Mouse (Mus musculus) kidney, postnatal 4 days (tissue): ENCODE data around the gene Atf6b.
A peak's percentile ranks its signal among the peaks of the same experiment; 100 is the strongest.

ENCODE experiments used
- DNase-seq, 2 experiments: peaks; one replicate each; pipeline ENCODE4 v3.0.0; 2021; ENCODE audit warnings: mixed read lengths in 2 of 2

Gene Atf6b

GRCm38 (mm10) chr17:34646906-34647787 lies at the start of gene Atf6b:
Gene Atf6b, plus strand, starts transcription at chr17:34647146.
- DNase-seq, result peak; percentile 94 to 97

GRCm38 (mm10) chr17:34597566-34598095 lies 49.3 kb upstream of the Atf6b start, which contains the start of gene Ager:
Gene Ager, plus strand, starts transcription at chr17:34597862.
- DNase-seq, result peak in 1 of 2 experiments; percentile 35

GRCm38 (mm10) chr17:34599891-34600290 lies 47.1 kb upstream of the Atf6b start:
- DNase-seq, result no peak

- DNase-seq, result no peak
Observed at GRCm38 (mm10) chr17:34601796-34602195, 45.1 kb upstream of the Atf6b start.

GRCm38 (mm10) chr17:34603375-34604060 lies 43.4 kb upstream of the Atf6b start, which contains the start of gene Rnf5:
Gene Rnf5, minus strand, starts transcription at chr17:34603690.
- DNase-seq, result peak; percentile 98 to 99

- DNase-seq, result peak; percentile 98 to 99
Observed at GRCm38 (mm10) chr17:34604061-34604508, 42.9 kb upstream of the Atf6b start, which contains the start of gene Agpat1. Gene Agpat1, plus strand, starts transcription at chr17:34604262.

- peak; percentile 34 to 50 for DNase-seq
Observed at GRCm38 (mm10) chr17:34604511-34605237, 42.3 kb upstream of the Atf6b start.

GRCm38 (mm10) chr17:34605609-34606008 lies 41.3 kb upstream of the Atf6b start:
- peak; percentile 99 for DNase-seq

- peak in 1 of 2 experiments; percentile 51 for DNase-seq
Observed at GRCm38 (mm10) chr17:34606186-34607039, 40.5 kb upstream of the Atf6b start.

GRCm38 (mm10) chr17:34607997-34608396 lies 38.9 kb upstream of the Atf6b start:
- DNase-seq, result peak in 1 of 2 experiments; percentile 55

- no peak for DNase-seq
Observed at GRCm38 (mm10) chr17:34611050-34611449, 35.9 kb upstream of the Atf6b start.

- no peak for DNase-seq
Observed at GRCm38 (mm10) chr17:34613054-34613645, 33.8 kb upstream of the Atf6b start.

- DNase-seq, result no peak
Observed at GRCm38 (mm10) chr17:34613830-34614229, 33.1 kb upstream of the Atf6b start.

- DNase-seq, result no peak
Observed at GRCm38 (mm10) chr17:34615871-34616270, 31.1 kb upstream of the Atf6b start, which contains the start of gene Egfl8. Gene Egfl8, minus strand, starts transcription at chr17:34615971.

GRCm38 (mm10) chr17:34618999-34619398 lies 27.9 kb upstream of the Atf6b start:
- DNase-seq, result peak; percentile 80 to 83

GRCm38 (mm10) chr17:34621006-34621405 lies 25.9 kb upstream of the Atf6b start:
- DNase-seq, result no peak

GRCm38 (mm10) chr17:34623161-34623560 lies 23.8 kb upstream of the Atf6b start:
- no peak for DNase-seq

- no peak for DNase-seq
Observed at GRCm38 (mm10) chr17:34624981-34625380, 22.0 kb upstream of the Atf6b start.

GRCm38 (mm10) chr17:34626062-34626772 lies 20.7 kb upstream of the Atf6b start:
- peak in 1 of 2 experiments; percentile 31 for DNase-seq

GRCm38 (mm10) chr17:34626773-34627092 lies 20.2 kb upstream of the Atf6b start:
- peak; percentile 63 to 79 for DNase-seq
